Mouse (Mus musculus): Measurements from ENCODE around the gene Pus3.

- TF ChIP-seq CTCF (IDR thresholded peaks at IDR 0.05; ENCODE audit: low read depth), result peak; percentile 12; the same call in 1 of the 2 replicates
- no peak for TF ChIP-seq EP300 (IDR thresholded peaks at IDR 0.05; ENCODE audit: low read depth)
Measured at GRCm38 (mm10) chr9:35614005-35614404, 55.6 kb downstream of the Pus3 start.
